Mouse (Mus musculus): ENCODE results near the gene Ttyh1.

DNA sequence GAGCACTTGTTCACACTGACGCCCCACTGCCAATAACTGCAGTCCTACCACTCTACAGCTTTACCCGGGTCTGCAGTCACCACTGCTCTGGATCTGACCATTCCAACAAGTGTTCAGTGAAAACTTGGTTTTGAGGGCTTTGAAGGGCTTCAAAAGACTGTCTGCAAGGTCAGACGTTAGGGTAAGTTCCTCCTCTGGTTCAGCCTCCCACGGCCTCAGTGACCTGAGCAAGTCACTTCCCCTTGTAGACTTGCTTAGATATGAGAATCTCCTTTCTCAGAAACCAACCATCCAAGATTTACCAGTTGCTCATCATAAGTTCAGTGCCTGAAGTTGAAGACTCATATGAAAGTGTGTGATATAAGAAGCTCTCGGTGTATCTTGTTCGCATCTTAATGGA, 48.1 kb upstream of the Ttyh1 start:
- TF ChIP-seq CTCF (IDR thresholded peaks at IDR 0.05; ENCODE audit: extremely low read depth, insufficient read length, insufficient replicate concordance, low read depth, low read length) (no peak), POLR2A (IDR thresholded peaks at IDR 0.05; ENCODE audit: low read depth, low read length) (no peak)

Data from small intestine, adult 2 months (tissue).